Mouse (Mus musculus) E14TG2a.4 (cell line): ENCODE measurements around the gene Arhgef3.

Experiments used
- CTCF ChIP-seq: conservative IDR thresholded peaks from 2 replicates; pipeline ENCODE4 v1.5.1; 2014; ENCODE audit warnings: low read length
- NANOG ChIP-seq: IDR thresholded peaks from 2 replicates; pipeline ENCODE4 v1.6.1; 2014; ENCODE audit warnings: borderline replicate concordance, low read length, mixed read lengths
- POU5F1 ChIP-seq: IDR thresholded peaks from 2 replicates; pipeline ENCODE4 v1.6.1; 2014; ENCODE audit warnings: low read length, borderline replicate concordance

DNA sequence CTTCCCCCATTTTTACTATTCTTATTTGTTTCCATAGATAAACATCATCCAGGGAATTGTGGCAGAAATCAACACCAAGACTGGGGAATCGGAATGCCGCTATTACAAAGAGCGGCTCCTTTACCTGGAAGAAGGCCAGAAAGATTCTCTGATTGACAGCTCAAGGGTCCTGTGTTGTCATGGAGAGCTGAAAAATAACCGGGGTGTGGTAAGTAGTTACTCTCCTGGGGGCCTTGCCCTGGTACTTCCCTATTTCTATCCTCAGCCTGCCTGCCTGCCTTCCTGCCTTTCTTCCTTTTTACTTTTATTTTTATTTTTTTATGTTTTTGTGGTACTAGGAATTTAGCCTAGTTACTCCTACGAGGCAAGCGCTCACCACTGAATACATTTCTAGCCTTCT, 282.8 kb downstream of the Arhgef3 start:
- no peak for TF ChIP-seq CTCF
- TF ChIP-seq NANOG: no peak
- TF ChIP-seq POU5F1: no peak
